In the genomic region with DNA sequence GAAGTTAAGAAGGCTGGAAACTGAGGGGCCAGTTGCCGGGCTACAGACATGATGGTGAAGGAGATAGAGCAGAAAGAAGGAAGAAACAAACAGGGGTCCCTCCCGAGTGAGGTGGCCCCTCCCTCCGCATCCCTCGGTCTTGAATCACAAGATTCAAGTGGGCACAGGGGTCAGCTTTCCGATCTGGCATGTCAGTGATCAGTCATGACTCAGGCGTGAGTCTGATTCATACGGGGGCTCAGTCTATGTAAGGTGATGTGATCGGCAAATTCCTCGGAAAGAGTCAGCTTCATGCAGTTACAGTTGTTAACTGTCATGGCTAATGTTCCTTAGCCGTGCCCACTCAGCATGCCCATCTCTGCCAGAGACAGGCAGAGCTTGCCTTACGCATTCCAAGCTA, we compare ENCODE assay signal across 20 mouse cellular contexts.
A peak's percentile ranks its signal among the peaks of the same experiment; 100 is the strongest.
DNase-seq lines count a peak whose midpoint lies in the region; ATAC-seq and TF ChIP-seq lines count a peak whose summit lies in the region.
"Had no signal": no experiment of that assay in that cellular context is flagged by ENCODE, and none has a peak within 500 bp of the region (broad histone marks: within the 10 kb centered on the region; RNA-seq: fewer than 3 reads in every experiment).

No protein-coding gene starts in this region.

- H3K9ac ChIP-seq in forebrain, embryonic 13.5 days: peak overlapping the region; percentile 39; the same call in 1 of the 2 replicates
- H3K9ac ChIP-seq in forebrain, embryonic 16.5 days (replicated peaks; ENCODE audit: low read depth, low read length): no peak overlapping the region
- H3K9ac ChIP-seq in hindbrain, embryonic 15.5 days: no peak overlapping the region
- H3K9ac ChIP-seq in hindbrain, embryonic 12.5 days: no peak overlapping the region
- H3K9ac ChIP-seq: embryonic facial prominence, embryonic 12.5 days; forebrain, embryonic 12.5 days; heart, embryonic 12.5 days had no signal

- H3K27me3 ChIP-seq in forebrain, embryonic 13.5 days: no peaks in the 10 kb centered on the region
- H3K27me3 ChIP-seq in forebrain, embryonic 16.5 days (replicated peaks; ENCODE audit: control insufficient read depth, insufficient read depth, low read length): no peaks in the 10 kb centered on the region
- H3K27me3 ChIP-seq in hindbrain, embryonic 15.5 days: no peaks in the 10 kb centered on the region
- no peaks in the 10 kb centered on the region; the same call in 1 of the 2 replicates for H3K27me3 ChIP-seq in hindbrain, embryonic 12.5 days
- H3K27me3 ChIP-seq: embryonic facial prominence, embryonic 12.5 days; forebrain, embryonic 12.5 days had no signal

- no peak for TF ChIP-seq CTCF in embryonic fibroblast, embryonic 13.5 days (IDR thresholded peaks at IDR 0.05; ENCODE audit: borderline replicate concordance, insufficient read depth, low read length)

- 89% methylated on average over 11 of the region's 11 CpGs for WGBS in forebrain, embryonic 13.5 days
- WGBS in forebrain, embryonic 16.5 days: 81% methylated on average over 11 of the region's 11 CpGs
- WGBS in hindbrain, embryonic 15.5 days: 57% methylated on average over 11 of the region's 11 CpGs
- 74% methylated on average over 11 of the region's 11 CpGs for WGBS in hindbrain, embryonic 12.5 days

- DNase-seq in 3T3-L1 (ENCODE audit: low read depth, low spot score): peak; percentile 61
- DNase-seq in heart, postnatal 36 days: no peak
- DNase-seq in T-cell, adult 2 months (ENCODE audit: low spot score): no peak
- DNase-seq: adrenal gland, postnatal 10 days; cerebellum, adult 11 months; cerebellum, adult 8-10 months; cerebellum, postnatal 14 days; embryo, embryonic 11 days; gastrocnemius, adult 2 months; gastrocnemius, postnatal 25 days; kidney, adult 9 months had no signal

- no peaks in the 10 kb centered on the region for H3K9me3 ChIP-seq in forebrain, embryonic 13.5 days (replicated peaks)
- no peaks in the 10 kb centered on the region for H3K9me3 ChIP-seq in forebrain, embryonic 16.5 days (ENCODE audit: control insufficient read depth, low read length)
- H3K9me3 ChIP-seq in hindbrain, embryonic 15.5 days: no peaks in the 10 kb centered on the region
- 0 out of 2 replicates have a peak, but pooled peaks cover 4% of the 10 kb centered on the region for H3K9me3 ChIP-seq in hindbrain, embryonic 12.5 days (replicated peaks)
- H3K9me3 ChIP-seq: embryonic facial prominence, embryonic 12.5 days; forebrain, embryonic 12.5 days; heart, embryonic 12.5 days had no signal

- peaks cover 18% of the 10 kb centered on the region for H3K4me1 ChIP-seq in forebrain, embryonic 13.5 days
- peaks cover 13% of the 10 kb centered on the region for H3K4me1 ChIP-seq in forebrain, embryonic 16.5 days (replicated peaks; ENCODE audit: control insufficient read depth, insufficient read depth, low read length)
- H3K4me1 ChIP-seq in hindbrain, embryonic 15.5 days (replicated peaks): peaks cover 12% of the 10 kb centered on the region
- H3K4me1 ChIP-seq in hindbrain, embryonic 12.5 days: peaks cover 9% of the 10 kb centered on the region
- peaks cover 16% of the 10 kb centered on the region for H3K4me1 ChIP-seq in embryonic fibroblast, embryonic 13.5 days (ENCODE audit: control insufficient read depth, insufficient read depth, low read length)
- H3K4me1 ChIP-seq: forebrain, embryonic 12.5 days had no signal

- intact Hi-C loops in heart, postnatal 36 days (cut with DNase I): no loop called here

- H3K36me3 ChIP-seq in forebrain, embryonic 13.5 days (ENCODE audit: poor library complexity, severe bottlenecking): no peaks in the 10 kb centered on the region
- no peaks in the 10 kb centered on the region for H3K36me3 ChIP-seq in forebrain, embryonic 16.5 days (ENCODE audit: control insufficient read depth, insufficient read depth)
- H3K36me3 ChIP-seq in hindbrain, embryonic 15.5 days: no peaks in the 10 kb centered on the region
- no peaks in the 10 kb centered on the region for H3K36me3 ChIP-seq in hindbrain, embryonic 12.5 days
- H3K36me3 ChIP-seq: embryonic facial prominence, embryonic 12.5 days; forebrain, embryonic 12.5 days; heart, embryonic 12.5 days had no signal

- no peak for ATAC-seq in forebrain, embryonic 13.5 days
- ATAC-seq in forebrain, embryonic 16.5 days: no peak
- ATAC-seq in hindbrain, embryonic 15.5 days (ENCODE audit: low FRiP score, low read depth): 0 out of 2 replicates have a peak, but pooled peaks have one; percentile 36
- no peak for ATAC-seq in hindbrain, embryonic 12.5 days (ENCODE audit: low FRiP score)
- ATAC-seq: intestine, postnatal 0 days had no signal

- no peak overlapping the region for H3K4me3 ChIP-seq in forebrain, embryonic 13.5 days
- no peak overlapping the region for H3K4me3 ChIP-seq in forebrain, embryonic 16.5 days (replicated peaks; ENCODE audit: low read length)
- H3K4me3 ChIP-seq in hindbrain, embryonic 15.5 days: no peak overlapping the region
- H3K4me3 ChIP-seq in hindbrain, embryonic 12.5 days: no peak overlapping the region
- no peak overlapping the region for H3K4me3 ChIP-seq in embryonic fibroblast, embryonic 13.5 days (ENCODE audit: insufficient read depth, low read length)
- H3K4me3 ChIP-seq: embryonic facial prominence, embryonic 12.5 days; forebrain, embryonic 12.5 days; gastrocnemius, adult 2 months; heart, embryonic 12.5 days had no signal

- TF ChIP-seq POLR2A in embryonic fibroblast, embryonic 13.5 days (IDR thresholded peaks at IDR 0.05; ENCODE audit: low read depth, low read length): no peak

- no peak overlapping the region for H3K4me2 ChIP-seq in forebrain, embryonic 13.5 days
- H3K4me2 ChIP-seq in forebrain, embryonic 16.5 days (ENCODE audit: low read length): no peak overlapping the region
- 0 out of 2 replicates have a peak overlapping the region, but pooled peaks have one; percentile 9 for H3K4me2 ChIP-seq in hindbrain, embryonic 15.5 days
- H3K4me2 ChIP-seq in hindbrain, embryonic 12.5 days (replicated peaks): no peak overlapping the region
- H3K4me2 ChIP-seq: embryonic facial prominence, embryonic 12.5 days; forebrain, embryonic 12.5 days; heart, embryonic 12.5 days had no signal

- 0 out of 2 replicates have a peak overlapping the region, but pooled peaks have one; percentile 7 for H3K27ac ChIP-seq in forebrain, embryonic 13.5 days
- H3K27ac ChIP-seq in forebrain, embryonic 16.5 days (ENCODE audit: low read length): no peak overlapping the region
- H3K27ac ChIP-seq in hindbrain, embryonic 15.5 days (replicated peaks): peak overlapping the region; percentile 55; the same call in 1 of the 2 replicates
- H3K27ac ChIP-seq in hindbrain, embryonic 12.5 days: no peak overlapping the region
- H3K27ac ChIP-seq in embryonic fibroblast, embryonic 13.5 days (ENCODE audit: insufficient read depth, low read length): peak overlapping the region; percentile 24
- H3K27ac ChIP-seq: embryonic facial prominence, embryonic 12.5 days; forebrain, embryonic 12.5 days; gastrocnemius, adult 2 months had no signal

Comparison
In these comparisons a context has a peak if more than half of its experiments do, and no peak if none do; other contexts are left out.
1. H3K27ac ChIP-seq: peak in forebrain, embryonic 13.5 days (single experiment), hindbrain, embryonic 15.5 days (single experiment) and embryonic fibroblast, embryonic 13.5 days (single experiment); none in forebrain, embryonic 16.5 days (single experiment) and hindbrain, embryonic 12.5 days (single experiment).